Mouse (Mus musculus) telencephalon, adult 2 months (tissue): ENCODE results near the gene Drg1.
"Not testable (repeated sequence)": the region's sequence is repeated elsewhere in the genome, so short reads cannot be mapped to it uniquely, and the experiment has no call there.

Experiments used
- DNase-seq: peaks from one replicate; pipeline ENCODE4 v3.0.0-alpha.2; 2011; ENCODE audit warnings: low read depth, low spot score

Gene Drg1

DNA sequence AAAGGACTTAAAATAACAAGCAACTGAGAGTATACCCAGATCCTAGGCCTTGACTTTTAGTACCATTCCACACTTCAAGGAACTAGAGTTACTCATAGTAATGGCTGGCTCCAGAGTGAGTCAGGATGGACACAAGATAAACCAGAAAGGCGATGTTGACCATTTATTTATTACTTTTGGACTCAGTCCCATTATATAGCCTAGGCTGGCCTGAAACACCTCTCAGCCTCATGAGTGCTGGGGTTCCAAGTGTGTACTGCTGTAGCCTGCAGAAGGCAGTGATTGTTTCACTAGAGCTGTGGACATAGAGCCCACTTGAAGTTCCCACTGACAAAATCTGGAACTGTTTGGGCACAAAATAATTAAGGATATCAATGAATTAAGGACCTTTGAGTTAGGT, 53.7 kb downstream of the Drg1 start:
- DNase-seq = no peak

DNA sequence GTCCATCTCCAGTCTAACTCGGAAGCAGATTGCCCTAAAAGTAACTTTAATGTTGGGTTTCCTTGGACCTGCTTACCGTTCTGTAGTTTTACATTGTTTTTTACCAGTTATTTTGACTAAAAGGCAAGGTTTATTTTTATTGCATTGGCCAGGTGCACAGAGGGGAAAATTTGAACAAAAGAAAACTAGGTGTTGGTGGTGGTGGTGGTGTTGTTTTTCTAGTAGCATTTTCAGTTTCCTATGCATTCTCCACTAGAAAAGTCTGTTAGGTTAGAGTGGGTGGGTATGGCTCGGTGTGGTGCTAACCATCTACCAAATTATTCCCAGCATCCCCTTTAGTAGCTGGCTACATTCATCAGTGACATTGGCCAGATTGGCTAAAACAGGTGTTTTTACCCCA, 59.4 kb downstream of the Drg1 start:
- no peak for DNase-seq

DNA sequence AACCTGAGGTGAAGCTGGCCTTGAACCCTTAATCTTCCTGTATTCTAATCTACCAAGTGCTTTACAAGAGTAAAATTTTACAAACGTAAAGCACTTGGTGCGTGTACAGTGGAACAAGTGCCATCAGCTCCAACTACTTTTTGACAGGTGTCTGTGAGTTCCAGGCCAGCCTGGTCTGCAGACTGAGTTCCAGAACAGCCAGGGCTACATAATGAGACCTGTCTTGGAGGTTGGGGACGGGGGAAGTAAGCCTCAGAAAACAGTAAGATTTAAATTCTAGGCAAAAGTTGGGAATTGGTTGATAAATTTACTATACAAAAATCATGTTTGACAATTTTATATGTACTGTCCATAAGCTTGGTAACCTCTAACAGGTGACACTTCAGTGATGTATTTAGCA, 61.0 kb downstream of the Drg1 start:
- DNase-seq = no peak

DNA sequence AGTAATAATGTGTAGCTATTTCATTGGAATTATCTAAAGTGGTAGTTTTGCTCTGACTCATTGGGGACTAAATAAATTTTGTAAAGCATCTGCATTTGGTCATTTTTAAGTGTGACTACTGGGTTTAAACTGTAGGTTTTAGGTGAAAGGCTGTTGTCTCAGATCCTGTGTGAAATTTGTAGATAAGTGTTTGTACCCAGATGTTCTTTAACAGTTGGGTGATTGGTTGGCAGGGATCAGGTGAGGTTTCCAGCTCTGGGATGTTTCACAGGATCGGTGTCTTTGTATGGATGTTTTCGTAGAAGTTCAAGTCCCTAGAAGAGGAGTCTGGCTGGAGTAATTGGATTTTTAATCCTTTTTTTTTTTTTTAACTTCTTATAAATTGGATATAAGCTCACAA, 62.4 kb downstream of the Drg1 start:
- DNase-seq = no peak

- DNase-seq = peak; percentile 8
These were observed 63.3 kb downstream of the Drg1 start for GRCm38 (mm10) chr11:3202781-3203441.

GRCm38 (mm10) chr11:3202231-3202701, 63.9 kb downstream of the Drg1 start, which contains the start of gene Eif4enif1:
TSS of gene Eif4enif1 (plus strand) at chr11:3202392.
- peak; percentile 69 for DNase-seq

- DNase-seq = no peak
These were observed 64.6 kb downstream of the Drg1 start for GRCm38 (mm10) chr11:3201326-3202230.

GRCm38 (mm10) chr11:3200636-3201035, 65.6 kb downstream of the Drg1 start:
- not testable (repeated sequence) for DNase-seq

DNA sequence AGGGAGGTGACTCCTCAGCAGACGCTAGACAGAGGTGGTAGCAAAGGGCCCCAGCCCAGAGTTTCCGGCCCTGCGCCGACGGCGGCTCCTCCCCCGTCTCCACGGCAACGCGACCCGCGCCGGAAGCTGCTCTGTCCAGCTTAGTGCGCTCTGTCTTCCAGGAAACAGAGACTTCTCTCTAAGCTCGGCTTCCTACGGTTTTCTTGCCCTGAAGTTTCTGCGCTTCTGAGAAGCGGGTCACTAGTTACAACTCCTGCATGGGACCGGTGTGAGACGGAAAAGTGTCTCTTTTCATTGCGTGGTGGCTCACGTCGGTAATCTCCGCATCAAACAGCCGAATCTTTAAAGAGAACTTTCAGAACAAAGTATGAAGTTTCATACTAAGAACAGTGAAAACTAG, 72.9 kb downstream of the Drg1 start, which contains the start of gene Sfi1:
Gene Sfi1, minus strand, starts transcription at position 101 of the 400 bp plus-strand sequence.
- no peak for DNase-seq

- not testable (repeated sequence) for DNase-seq
These were observed 83.5 kb downstream of the Drg1 start for GRCm38 (mm10) chr11:3182707-3183106.

DNA sequence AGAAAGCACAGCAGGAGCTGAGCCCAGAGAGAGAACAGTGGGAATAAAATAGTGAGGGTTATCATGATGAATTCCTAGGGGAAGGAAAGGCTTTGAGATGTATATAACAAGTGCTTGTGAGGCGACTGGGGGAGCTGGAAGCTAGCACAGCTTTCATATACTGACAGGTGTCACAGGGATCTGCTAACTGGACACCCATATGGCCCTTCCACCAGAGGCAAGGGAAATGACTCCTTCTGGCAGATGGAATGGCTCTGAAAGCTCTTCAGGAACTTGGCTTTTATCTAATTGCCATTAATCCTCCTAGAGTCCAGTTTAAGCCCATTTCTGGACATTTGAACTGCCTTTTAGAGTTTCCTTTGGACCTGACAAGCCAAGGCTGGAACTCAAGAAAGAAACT, 84.2 kb downstream of the Drg1 start:
- not testable (repeated sequence) for DNase-seq

DNA sequence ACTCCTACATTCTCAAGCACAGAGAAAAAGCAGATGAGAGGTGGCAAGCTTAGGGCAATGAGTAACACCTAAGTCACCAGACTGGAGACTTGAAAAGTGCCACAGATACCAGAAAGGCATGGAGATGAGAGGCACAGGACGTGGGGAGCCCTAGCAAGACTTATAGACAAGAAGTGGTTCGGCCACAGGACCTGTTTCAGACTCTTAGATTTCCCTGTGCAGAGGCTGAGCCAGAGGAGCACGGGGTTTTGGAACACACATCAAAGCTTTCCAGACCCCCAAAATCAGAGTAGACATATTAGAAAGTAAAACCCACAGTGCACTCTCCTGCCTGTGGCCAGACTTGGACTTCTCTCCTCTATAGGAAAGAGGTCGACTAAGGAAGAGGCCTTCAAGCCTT, 85.0 kb downstream of the Drg1 start:
- DNase-seq = not testable (repeated sequence)

GRCm38 (mm10) chr11:3180510-3181160, 85.6 kb downstream of the Drg1 start:
- not testable (repeated sequence) for DNase-seq

DNA sequence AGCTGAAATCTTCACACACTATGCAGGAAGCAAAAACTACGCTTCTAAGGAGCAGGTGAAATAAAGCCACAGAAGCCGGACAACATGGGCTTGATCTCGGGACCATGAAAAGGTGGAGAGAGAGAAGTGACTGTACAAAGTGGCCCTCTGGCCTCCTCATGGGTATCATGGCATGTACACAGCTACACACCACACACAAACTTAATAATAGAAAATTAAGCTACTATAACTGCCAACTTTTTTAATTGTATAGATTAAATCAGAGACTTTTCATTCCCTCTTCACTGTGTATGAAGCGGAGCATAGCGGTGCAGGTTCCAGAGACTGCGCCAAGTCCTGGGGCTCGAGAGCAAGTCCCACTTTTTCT, 86.5 kb downstream of the Drg1 start:
- DNase-seq = not testable (repeated sequence)

DNA sequence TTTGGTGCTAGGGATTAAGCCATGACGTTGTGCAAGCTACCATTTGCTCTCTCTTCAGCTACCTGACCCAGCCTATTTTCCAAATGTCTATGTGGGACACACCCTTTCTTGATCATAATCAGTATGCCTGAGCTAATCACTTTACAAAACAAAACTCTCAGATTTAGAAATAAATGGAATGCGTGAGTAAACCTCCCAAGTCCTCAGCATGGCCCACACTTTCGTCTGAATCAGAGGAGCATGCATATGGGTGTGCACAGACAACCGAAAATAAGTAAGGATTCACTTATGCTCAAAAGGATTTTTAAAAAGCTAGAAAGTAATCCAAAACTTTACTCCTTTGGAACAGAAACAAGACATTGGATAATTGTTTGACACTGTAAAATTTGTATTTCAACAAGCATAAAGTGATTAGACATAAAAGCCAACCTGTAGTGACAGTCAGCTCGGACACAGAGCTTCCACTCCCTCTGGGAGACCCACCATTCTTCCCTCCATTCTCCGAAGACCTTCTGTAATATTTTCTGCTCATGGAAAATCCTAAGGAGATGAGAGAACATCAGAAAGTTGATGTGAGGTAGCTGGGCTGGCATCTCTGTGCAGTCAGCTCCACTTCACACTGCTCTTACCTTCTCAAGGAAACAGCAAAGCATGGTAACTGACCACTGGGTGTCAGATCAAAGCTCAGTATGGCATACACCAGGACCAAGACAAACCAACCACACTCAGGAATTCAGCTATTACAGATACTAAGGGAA, 87.1 kb downstream of the Drg1 start:
- DNase-seq = not testable (repeated sequence)

DNA sequence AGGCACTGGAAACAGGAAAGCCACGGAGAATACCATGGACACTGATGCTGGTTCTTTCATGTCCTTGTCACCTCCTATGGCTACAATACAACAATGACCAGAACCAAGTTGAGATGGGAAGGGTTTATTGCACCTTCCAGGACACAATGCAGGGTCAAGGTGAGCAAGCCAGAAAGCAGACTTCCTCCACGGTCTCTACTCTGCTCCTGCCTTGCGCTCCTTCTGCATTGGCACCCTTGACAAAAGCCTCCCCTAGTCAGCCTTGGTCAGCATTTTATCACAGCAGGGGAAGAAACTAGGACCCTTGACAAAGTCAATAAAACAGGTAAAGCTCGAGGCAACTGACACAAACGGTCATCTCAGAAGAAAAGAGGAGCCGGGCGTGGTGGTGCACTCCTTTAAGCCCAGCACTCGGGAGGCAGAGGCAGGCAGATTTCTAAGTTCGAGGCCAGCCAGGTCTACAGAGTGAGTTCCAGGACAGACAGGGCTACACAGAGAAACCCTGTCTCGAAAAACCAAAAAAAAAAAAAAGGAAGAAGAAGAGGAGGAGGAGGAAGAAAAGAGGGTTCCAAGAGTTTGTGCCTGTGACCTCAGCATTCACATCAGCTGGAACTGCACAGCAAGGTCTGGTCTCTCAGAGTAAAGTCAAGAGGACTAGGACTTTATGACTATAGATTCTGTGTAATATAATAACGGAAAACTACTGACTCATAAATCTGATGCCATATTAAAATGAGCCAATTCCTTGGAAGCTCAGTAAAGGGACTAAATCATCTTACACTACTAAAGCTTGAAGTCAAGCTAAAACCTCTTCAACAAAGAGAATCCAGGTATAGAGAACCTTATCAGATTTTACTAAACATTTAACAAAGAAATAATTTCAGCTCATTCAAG, 92.5 kb downstream of the Drg1 start:
- not testable (repeated sequence) for DNase-seq

GRCm38 (mm10) chr11:3172526-3172925, 93.7 kb downstream of the Drg1 start:
- not testable (repeated sequence) for DNase-seq

DNA sequence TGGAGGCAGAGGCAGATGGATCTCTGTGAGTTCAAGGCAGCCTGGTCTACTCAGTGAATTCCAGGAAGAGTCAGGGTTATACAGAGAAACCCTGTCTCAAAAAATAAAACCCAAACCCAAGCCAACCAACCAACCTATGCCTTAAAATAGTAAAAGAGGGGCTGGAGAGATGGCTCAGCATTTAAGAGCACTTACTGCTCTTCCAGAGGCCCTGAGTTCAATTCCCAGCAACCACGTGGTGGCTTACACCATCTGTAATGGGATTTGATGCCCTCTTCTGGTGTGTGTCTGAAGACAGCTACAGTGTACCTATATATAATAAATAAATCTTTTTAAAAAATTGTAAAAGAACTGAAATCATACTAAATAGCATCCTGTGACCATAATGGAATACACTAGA, 94.3 kb downstream of the Drg1 start:
- not testable (repeated sequence) for DNase-seq

DNA sequence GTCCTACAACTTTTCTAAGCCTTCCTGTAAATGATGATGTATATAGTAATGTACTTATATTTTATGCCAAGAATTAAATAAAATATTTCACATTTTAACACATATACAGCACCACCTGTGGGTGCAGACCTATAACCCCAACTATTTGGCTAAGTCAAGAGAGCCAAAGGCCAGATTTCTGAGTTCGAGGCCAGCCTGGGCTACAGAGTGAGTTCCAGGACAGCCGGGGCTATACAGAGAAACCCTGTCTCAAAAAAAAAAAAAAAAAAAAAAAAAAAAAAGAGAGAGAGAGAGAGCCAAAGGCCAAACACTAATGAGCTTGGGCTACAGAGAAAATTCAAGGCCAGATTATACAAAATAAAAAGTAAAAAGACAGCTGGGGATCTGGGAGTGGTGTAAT, 97.2 kb downstream of the Drg1 start:
- not testable (repeated sequence) for DNase-seq

DNA sequence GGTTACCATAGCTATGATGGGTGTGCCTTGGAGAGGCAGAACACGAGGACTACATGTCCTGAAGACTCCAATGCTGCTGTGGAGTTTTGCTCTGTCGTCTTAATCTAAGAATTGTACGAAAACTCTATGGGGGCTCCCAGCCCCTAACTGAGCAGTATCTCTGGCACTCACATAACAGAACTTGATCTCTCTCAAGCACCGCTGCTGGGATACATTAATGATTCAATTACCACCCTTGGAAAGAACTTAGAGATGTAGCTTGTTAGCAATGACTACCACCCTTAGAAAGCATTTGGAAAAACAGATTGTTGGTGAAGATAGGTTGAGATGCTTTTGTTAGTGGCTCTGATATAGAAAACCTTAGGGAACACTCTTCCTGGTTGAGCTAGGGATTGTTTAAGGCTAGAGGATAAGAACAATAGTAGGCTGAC, 98.6 kb downstream of the Drg1 start:
- not testable (repeated sequence) for DNase-seq
